Mouse (Mus musculus) embryonic facial prominence, embryonic 14.5 days (tissue): ENCODE data around the gene Dhx57. TPM values are rescaled to one million over a fixed set of nuclear protein-coding genes. Genes with fewer than 3 reads are reported as not detected.

Experiments used
- ATAC-seq: fragments of 200-750 bp; cut with Nextera tagmentation; 2 replicates; pipeline ENCODE4 v1.8.0; 2017; ENCODE audit warnings: low read depth, moderate number of reproducible peaks, moderate TSS enrichment
- DNase-seq: peaks from one replicate; pipeline ENCODE4 v3.0.0-alpha.2; 2015; ENCODE audit warnings: low spot score
- H3K27ac ChIP-seq: fragments of 300-500 bp; sonication (generic); replicated peaks from 2 replicates; pipeline ENCODE4 v1.5.1; 2014; ENCODE audit warnings: low read depth, mild to moderate bottlenecking, low read length, moderate library complexity
- H3K27me3 ChIP-seq: fragments of 300-500 bp; sonication (generic); replicated peaks from 2 replicates; pipeline ENCODE4 v1.6.1; 2014; ENCODE audit warnings: low read length; ENCODE audit not compliant: control insufficient read depth, insufficient read depth
- H3K36me3 ChIP-seq: fragments of 300-500 bp; sonication (generic); 2 replicates; pipeline ENCODE4 v1.6.1; 2014; ENCODE audit warnings: low read length, mixed read lengths; ENCODE audit not compliant: control insufficient read depth, insufficient read depth
- H3K4me1 ChIP-seq: fragments of 300-500 bp; sonication (generic); 2 replicates; pipeline ENCODE4 v1.6.1; 2014; ENCODE audit warnings: antibody characterized with exemption, low read length; ENCODE audit not compliant: control insufficient read depth, insufficient read depth
- H3K4me2 ChIP-seq: fragments of 300-500 bp; sonication (generic); 2 replicates; pipeline ENCODE4 v1.6.1; 2014; ENCODE audit warnings: low read depth, mild to moderate bottlenecking, low read length, moderate library complexity, mixed read lengths
- H3K4me3 ChIP-seq: fragments of 300-500 bp; sonication (generic); 2 replicates; pipeline ENCODE4 v1.5.1; 2014; ENCODE audit warnings: low read depth, mild to moderate bottlenecking, low read length
- H3K9ac ChIP-seq: fragments of 300-500 bp; sonication (generic); 2 replicates; pipeline ENCODE4 v1.6.1; 2014; ENCODE audit warnings: low read depth, mild to moderate bottlenecking, low read length, moderate library complexity, mixed read lengths
- H3K9me3 ChIP-seq: fragments of 300-500 bp; sonication (generic); 2 replicates; pipeline ENCODE4 v1.6.1; 2016; ENCODE audit warnings: low read length; ENCODE audit not compliant: control insufficient read depth
- WGBS: fragments of 180-500 bp; shearing (Covaris S2); extraction: QIAGEN DNeasy Blood & Tissue Kit; methylation state at CpG from one replicate; pipeline ENCODE4 v1.1.7; 2014; 5-methylcytosine and 5-hydroxymethylcytosine counted together
- polyA plus RNA-seq: library from polyadenylated mRNA; unstranded; fragments of >200 nt; fragmentation: Nextera tagmentation; extraction: Ambion mirVana; gene quantifications from 2 replicates; pipeline ENCODE4 v1.2.1, GENCODE M21; 2014

Gene Dhx57
- polyA plus RNA-seq: 19.5 and 20.7 TPM in 2 replicates

DNA sequence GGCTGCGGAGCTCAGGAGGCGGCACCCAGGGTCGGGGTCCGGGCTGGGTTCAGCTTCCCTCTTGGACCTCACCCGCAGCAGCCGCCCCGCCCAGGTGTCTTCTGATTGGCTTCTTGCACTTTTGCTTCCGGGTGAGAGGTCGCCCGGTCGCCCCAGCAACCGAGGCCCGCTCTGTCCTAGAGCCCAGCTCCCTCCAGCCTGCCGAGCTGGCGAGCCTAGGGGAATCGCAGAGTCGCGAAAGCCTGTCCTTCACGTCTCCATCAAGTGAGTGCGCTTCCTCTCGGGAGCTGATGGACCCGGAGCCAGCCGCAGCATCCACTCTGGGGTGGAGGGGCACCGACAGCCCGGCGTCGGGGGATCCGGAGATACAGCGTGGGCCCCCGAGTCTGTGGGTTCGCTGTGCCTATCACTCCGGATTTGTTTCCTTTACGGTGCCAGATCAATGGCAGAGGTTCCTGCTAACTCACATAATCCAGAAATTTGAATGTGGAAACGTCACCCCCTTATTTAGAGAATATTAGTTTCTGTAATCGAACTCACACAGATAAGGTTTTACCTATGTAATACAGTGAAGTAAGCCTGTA, at the start of gene Dhx57, which contains the start of gene Morn2:
Gene Dhx57, minus strand, starts transcription at position 403 of the 584 bp plus-strand sequence.
Gene Morn2, plus strand, starts transcription at position 130 of the 584 bp plus-strand sequence.
- H3K27ac ChIP-seq: peak within 1 kb of the TSS; percentile 84
- no peaks in the 10 kb centered on the region for H3K9me3 ChIP-seq
- DNase-seq: peak; percentile 97
- H3K9ac ChIP-seq: peak within 1 kb of the TSS; percentile 87
- peak within 1 kb of the TSS; percentile 87 for H3K4me3 ChIP-seq
- H3K27me3 ChIP-seq: no peaks in the 10 kb centered on the region
- 1% methylated on average over 23 of the region's 35 CpGs for WGBS
- H3K36me3 ChIP-seq: no peaks in the 10 kb centered on the region
- ATAC-seq: peak; percentile 99
- peak within 1 kb of the TSS; percentile 70 for H3K4me2 ChIP-seq
- peaks cover 7% of the 10 kb centered on the region; the same call in 1 of the 2 replicates for H3K4me1 ChIP-seq

- Histone ChIP-seq H3K4me3 (no peak overlapping the region), H3K27ac (no peak overlapping the region), H3K4me1 (no peaks in the 10 kb centered on the region), H3K9ac (no peak overlapping the region), H3K4me2 (no peak overlapping the region), H3K27me3 (no peaks in the 10 kb centered on the region), H3K36me3 (no peaks in the 10 kb centered on the region), H3K9me3 (no peaks in the 10 kb centered on the region)
- DNase-seq: peak; percentile 46
- ATAC-seq: no peak
- WGBS: 79% methylated on average over 2 of the region's 2 CpGs
Measured at GRCm38 (mm10) chr17:80332386-80332785, 42.1 kb upstream of the Dhx57 start.

DNA sequence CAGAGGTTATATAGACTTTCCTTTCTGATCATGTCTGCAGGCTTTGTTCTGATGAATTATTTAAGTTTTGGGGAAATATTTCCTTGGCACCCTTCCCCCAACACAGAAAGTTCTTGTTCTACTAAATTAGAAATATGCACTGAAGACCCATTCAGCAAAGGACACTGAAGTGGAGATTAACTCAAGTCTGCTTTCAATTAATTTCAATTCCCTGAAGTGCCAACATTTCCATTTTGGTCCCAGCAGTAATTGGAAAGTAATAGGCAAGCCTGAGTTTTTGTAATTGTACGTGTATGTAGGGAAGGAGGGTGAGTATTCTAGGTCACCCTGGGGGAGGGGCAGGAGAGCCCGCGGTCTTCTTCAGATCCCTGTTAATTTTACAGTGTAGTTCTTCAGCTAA, 36.2 kb upstream of the Dhx57 start:
- ATAC-seq (no peak), DNase-seq (no peak)
- no peaks in the 10 kb centered on the region for H3K9me3 ChIP-seq
- 44% methylated on average over 3 of the region's 3 CpGs for WGBS
- no peak overlapping the region for H3K4me2 ChIP-seq
- no peaks in the 10 kb centered on the region; the same call in 1 of the 2 replicates for H3K4me1 ChIP-seq
- no peak overlapping the region for H3K4me3 ChIP-seq
- no peak overlapping the region for H3K27ac ChIP-seq
- H3K9ac ChIP-seq: no peak overlapping the region
- no peaks in the 10 kb centered on the region for H3K36me3 ChIP-seq
- no peaks in the 10 kb centered on the region for H3K27me3 ChIP-seq

DNA sequence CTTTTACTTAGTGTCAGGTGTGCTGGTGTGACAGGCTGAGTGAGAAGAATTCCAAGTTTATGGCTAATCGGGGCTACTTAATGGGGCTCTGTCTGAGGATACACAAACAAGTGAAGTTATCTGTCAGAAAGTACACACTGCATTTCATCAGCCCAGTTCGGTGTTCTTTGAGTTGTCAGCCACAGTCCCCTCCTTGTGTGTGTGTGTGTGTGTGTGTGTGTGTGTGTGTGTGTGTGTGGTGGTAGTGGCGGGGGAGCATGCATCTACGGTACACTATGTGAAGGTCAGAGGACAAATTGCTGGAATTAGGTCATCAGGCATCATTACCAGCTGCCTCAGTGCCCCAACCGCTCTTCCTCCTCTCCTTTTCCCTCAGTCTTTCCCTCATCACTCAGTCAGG, 35.2 kb upstream of the Dhx57 start:
- 78% methylated on average over 5 of the region's 5 CpGs for WGBS
- Histone ChIP-seq H3K27ac (no peak overlapping the region), H3K9ac (no peak overlapping the region), H3K36me3 (no peaks in the 10 kb centered on the region), H3K9me3 (no peaks in the 10 kb centered on the region), H3K4me1 (no peaks in the 10 kb centered on the region; the same call in 1 of the 2 replicates), H3K4me2 (no peak overlapping the region), H3K27me3 (no peaks in the 10 kb centered on the region), H3K4me3 (no peak overlapping the region)
- DNase-seq: no peak
- no peak for ATAC-seq

DNA sequence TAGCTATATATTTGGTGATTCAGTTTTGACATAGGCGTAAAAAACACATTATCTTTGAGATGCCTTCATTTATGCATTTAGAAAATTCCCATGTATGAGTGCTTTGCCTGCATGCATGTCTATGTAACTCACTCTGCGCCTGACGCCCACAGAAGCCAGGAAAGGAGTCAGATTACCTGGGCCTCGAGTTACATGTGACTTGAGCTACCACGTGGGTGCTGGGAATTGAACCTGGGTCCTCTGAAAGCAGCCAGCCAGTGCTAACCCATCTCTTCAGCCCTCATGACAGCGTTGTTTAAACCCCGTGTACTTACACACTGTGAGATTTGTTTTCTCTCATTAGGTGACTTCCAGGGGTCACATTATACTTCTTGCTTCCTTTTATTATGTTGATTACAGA, 34.2 kb upstream of the Dhx57 start:
- H3K27me3 ChIP-seq: no peaks in the 10 kb centered on the region
- H3K36me3 ChIP-seq: no peaks in the 10 kb centered on the region
- 71% methylated on average over 7 of the region's 7 CpGs for WGBS
- no peak overlapping the region for H3K4me2 ChIP-seq
- H3K27ac ChIP-seq: no peak overlapping the region
- H3K4me3 ChIP-seq: no peak overlapping the region
- DNase-seq: no peak
- no peaks in the 10 kb centered on the region for H3K9me3 ChIP-seq
- no peak overlapping the region for H3K9ac ChIP-seq
- no peaks in the 10 kb centered on the region; the same call in 1 of the 2 replicates for H3K4me1 ChIP-seq
- no peak for ATAC-seq

DNA sequence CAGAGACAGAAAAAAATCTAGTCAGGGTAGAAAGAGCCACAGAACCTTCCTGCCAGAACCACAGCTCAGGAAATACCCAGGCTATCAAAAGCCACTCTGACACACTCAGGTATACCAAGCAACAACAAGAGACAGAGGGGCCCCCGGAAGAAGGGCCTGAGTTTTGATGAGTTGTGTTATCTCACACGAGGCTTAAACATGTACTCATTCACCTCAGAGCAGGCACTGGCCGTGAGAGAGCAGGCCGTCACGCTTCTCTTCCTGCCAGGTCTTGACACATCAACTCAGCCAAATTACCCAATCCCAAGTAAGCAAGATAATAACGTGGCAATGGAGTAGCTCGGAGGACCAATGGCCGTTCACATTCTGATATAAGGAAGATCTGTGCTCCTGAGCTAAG, 33.4 kb upstream of the Dhx57 start:
- Histone ChIP-seq H3K4me1 (no peaks in the 10 kb centered on the region; the same call in 1 of the 2 replicates), H3K9me3 (no peaks in the 10 kb centered on the region), H3K9ac (no peak overlapping the region), H3K4me2 (no peak overlapping the region), H3K27ac (no peak overlapping the region), H3K4me3 (no peak overlapping the region), H3K36me3 (no peaks in the 10 kb centered on the region), H3K27me3 (no peaks in the 10 kb centered on the region)
- WGBS: 72% methylated on average over 8 of the region's 8 CpGs
- ATAC-seq (no peak), DNase-seq (no peak)

- no peak for ATAC-seq
- Histone ChIP-seq H3K4me1 (no peaks in the 10 kb centered on the region; the same call in 1 of the 2 replicates), H3K9ac (no peak overlapping the region), H3K9me3 (no peaks in the 10 kb centered on the region), H3K27ac (no peak overlapping the region), H3K4me3 (no peak overlapping the region), H3K27me3 (no peaks in the 10 kb centered on the region), H3K4me2 (no peak overlapping the region), H3K36me3 (no peaks in the 10 kb centered on the region)
- DNase-seq: no peak
- 69% methylated on average over 4 of the region's 4 CpGs for WGBS
Measured at GRCm38 (mm10) chr17:80323015-80323414, 32.7 kb upstream of the Dhx57 start.

GRCm38 (mm10) chr17:80322228-80322627, 32.0 kb upstream of the Dhx57 start:
- H3K36me3 ChIP-seq: no peaks in the 10 kb centered on the region
- H3K4me2 ChIP-seq: no peak overlapping the region
- no peak overlapping the region for H3K4me3 ChIP-seq
- H3K9me3 ChIP-seq: no peaks in the 10 kb centered on the region
- DNase-seq: no peak
- WGBS: 84% methylated on average over 6 of the region's 6 CpGs
- no peak overlapping the region for H3K9ac ChIP-seq
- H3K27ac ChIP-seq: no peak overlapping the region
- H3K27me3 ChIP-seq: no peaks in the 10 kb centered on the region
- no peak for ATAC-seq
- H3K4me1 ChIP-seq: no peaks in the 10 kb centered on the region; the same call in 1 of the 2 replicates

DNA sequence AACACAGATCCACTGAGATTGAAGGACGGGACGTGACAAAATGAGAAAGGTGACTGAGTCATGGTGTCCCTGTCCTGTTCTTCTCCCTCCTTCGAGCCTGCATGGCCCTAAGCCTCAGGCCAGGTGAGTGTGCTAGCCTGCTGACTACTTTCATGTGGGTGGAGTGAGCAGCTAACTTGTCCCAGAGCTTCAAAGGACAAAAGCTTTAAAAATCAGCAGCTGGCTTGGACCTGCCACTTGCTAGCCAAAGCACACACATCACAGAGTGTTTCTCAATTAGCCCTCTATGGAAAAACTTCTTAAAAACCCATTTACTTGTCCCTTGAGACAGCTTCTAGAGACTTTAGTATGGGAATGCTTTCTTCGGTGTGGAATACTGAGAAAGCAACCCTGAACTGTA, 22.1 kb upstream of the Dhx57 start:
- Histone ChIP-seq H3K4me1 (peaks cover 7% of the 10 kb centered on the region), H3K4me3 (no peak overlapping the region), H3K27ac (no peak overlapping the region), H3K4me2 (no peak overlapping the region), H3K27me3 (no peaks in the 10 kb centered on the region), H3K9ac (no peak overlapping the region), H3K9me3 (no peaks in the 10 kb centered on the region), H3K36me3 (no peaks in the 10 kb centered on the region)
- 82% methylated on average over 4 of the region's 4 CpGs for WGBS
- no peak for ATAC-seq
- DNase-seq: peak; percentile 7
